Mouse (Mus musculus) gastrocnemius, adult 18-20 months (tissue): ENCODE measurements around the gene Bach2. TPM values are rescaled to one million over a fixed set of nuclear protein-coding genes. Genes with fewer than 3 reads are reported as not detected.

Experiments
- DNase-seq: peaks from one replicate; pipeline ENCODE4 v3.0.0; 2021; ENCODE audit warnings: low spot score
- total RNA-seq, 2 experiments: library from RNA; stranded (reverse); gene quantifications; 2 replicates each; pipeline ENCODE4 v1.2.3; 2021

The Bach2 gene
- total RNA-seq, 2 experiments from 2014 or later = 2.6 to 3.4 TPM

DNA sequence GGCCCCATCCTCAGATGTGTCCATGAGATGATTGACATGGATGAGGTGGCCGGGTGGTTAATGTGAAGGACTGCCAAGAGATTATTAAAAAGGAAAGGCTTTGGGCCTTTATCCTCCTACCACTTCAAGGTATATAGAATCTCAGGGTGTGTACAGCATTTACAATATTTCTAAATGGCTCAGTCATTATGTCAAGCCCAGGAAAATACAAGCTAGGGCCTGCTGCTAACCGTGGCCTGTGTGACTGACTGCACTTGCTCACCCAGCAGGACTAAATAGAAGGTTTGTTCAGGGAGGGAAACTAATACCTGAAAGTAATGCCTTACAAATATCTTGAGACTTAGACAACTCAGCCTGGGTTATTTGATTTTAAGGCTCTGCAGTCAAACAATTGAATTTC, 283.4 kb downstream of the Bach2 start:
- DNase-seq = no peak

DNA sequence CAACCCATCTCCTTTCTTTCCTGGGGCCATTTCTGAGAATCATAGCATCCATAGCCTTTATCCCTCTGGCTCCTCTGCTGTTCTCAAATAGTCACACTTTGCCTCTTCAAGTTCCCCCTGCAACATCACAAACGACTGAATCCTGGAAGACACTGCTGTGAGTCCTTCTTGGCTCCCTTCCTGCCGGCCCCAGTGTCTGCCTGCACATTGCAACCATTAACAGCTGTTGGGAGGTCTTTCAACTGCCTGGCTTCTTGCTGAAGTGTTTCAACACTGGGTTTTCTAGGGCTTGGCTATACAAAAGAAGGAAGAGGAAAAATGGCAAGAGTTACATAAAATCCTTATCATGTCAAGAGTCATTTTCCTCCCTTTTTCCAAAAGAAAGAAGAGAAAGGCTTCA, 285.7 kb downstream of the Bach2 start:
- no peak for DNase-seq

DNA sequence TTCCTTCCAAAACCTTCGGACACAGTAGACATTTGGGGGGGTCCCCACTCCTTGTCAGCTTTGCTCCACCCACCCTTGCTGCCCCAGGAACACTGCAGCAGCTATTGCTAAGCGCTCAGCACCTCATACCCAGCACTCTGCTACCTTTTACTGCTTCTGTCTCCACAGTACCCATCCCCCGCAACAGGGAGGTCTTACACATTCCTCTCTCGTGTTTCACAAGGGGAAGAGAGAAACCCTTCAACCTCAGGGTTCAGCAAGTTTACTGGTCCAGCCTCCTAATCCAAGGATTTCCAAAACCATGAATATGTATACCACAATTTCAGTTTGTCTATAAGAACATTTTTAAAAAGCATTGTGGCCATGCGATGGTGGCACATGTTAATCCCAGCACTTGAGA, 286.4 kb downstream of the Bach2 start:
- DNase-seq = no peak

DNA sequence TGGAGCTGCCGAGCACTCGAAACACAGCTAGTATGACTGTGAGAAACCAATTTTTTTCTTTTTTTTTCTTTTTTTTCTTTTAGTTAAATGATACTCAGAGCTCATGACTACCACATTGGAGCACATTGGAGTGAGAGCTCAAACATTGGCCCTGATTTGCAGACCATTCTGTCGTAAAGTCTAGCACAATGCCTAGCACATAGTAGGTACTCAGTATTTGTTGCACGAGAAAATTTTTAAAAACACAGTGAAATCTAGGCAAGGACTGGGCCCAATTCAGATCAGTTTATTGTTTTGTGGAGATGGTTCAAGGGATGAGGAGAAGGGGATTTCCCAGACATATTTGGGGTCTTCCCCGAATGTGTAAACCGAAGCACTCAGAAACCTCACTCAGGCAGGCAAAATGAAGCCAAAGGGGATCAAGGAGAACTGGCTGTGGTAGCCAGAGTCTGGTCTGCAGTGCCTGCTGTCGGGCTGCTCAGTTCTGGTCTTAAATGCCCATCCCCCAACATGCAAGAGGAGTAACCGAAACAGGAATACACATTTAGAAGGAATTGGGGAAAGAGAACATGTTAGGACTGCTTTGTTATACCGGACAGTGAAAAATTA, 287.7 kb downstream of the Bach2 start:
- DNase-seq = no peak

DNA sequence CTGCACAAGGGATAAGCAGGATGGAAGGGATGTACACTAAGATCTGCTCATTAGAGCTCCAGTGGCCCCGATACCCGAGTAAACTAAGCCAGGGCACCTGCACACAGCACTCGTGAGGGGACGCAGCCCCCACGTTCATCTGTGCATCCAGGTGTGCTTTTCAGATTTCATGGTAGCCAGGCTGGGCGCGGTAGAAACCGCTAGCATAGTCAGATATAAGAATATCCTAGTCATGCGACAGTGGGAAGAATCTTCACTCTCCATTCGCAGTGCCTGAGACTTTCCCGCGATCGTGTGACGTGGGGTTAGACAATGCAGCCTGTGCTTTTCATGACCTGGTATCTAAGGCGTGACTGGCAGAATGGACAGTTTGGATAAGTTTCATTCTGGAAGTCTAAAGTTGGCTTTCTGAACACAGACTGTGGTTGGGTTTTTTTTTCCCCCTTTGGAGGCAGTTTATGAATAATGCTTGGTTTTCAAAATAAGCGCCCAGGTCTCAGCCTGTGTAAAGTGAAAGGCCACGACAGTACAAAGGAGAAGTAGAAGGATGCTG, 290.9 kb downstream of the Bach2 start:
- DNase-seq = no peak

DNA sequence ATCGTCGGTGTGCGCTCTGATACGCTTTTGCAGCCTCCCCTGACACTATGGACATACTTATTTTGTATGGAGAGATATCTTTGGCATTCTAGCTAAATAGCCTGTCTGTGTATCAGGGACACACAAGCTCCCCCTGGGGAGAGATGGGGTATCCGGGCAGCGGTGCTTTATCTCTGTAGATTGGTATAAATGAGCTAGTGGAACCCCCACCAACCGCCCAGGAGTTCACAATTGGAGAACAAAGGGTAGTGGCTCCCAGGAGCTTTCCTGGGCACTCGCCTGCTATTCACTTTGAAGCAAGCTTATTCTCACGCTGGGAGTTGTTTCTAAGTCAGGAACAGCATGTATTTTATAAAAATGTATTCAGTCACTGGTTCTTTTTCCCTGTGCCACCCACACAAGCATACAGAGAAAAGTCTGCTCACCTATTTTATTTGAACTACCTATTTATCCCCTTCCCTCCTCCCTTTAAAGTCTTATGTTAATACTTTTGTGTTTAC, 291.9 kb downstream of the Bach2 start:
- DNase-seq = no peak

DNA sequence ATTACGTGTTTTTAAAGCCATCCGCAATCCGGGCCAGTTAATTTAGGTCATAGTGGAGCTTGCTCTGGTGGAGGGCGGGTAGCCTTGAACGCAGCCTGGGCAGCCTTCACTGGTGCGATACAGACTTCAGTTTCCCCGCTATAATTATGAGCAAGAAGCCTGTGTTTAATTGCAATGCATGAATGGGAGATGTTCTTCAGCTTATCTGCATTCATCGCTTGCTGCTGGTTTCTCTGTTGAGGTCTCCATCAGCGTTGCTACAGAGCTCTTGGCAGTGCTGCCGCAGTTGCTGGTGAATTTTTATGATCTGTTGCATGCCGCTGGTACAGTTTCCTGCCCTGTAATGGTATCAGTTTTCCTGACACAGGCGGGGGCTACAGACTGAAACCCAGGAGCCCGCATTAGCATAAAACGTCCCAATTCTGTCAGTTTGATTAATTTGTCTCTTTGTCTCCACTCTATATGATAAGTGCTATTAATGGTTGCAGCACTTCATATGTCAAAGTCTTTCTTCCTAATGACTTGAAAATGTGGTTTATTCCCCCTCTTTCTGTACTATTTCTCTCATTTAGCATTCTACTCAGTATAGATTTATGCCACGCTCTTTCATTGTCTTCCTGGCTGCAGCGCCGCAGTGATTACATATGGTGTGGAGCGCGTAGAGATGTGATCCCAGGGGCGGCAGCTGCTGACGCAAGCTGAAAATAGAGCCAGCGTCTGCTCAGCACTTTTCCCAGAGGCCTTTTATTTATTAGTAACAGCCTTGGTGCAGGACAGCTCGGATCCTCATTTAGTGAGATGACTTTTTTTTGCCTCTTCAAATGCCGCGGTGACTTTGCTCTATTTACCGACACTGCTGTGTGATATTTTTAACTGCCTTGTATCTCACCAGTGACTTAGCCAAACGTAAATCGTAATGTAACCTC, 292.6 kb downstream of the Bach2 start:
- peak; percentile 76 for DNase-seq

DNA sequence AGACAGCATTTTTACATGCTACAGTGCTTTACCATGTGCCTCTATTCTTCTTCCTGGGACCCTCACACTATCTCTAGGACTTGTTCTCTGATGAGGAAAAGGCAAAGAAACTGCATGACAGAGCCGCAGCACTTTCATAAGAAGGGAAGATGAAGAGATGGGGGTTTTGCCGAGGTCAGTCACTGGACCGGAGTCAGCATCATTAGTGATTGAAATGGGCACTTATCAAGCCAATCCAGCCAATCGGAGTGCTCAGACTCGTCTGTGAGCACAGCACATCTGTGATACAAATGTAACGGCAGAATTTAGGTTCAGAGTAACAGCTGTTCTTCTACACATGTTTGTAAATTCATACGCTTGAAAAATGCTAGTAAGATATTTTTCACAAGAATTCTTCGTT, 293.5 kb downstream of the Bach2 start:
- no peak for DNase-seq

DNA sequence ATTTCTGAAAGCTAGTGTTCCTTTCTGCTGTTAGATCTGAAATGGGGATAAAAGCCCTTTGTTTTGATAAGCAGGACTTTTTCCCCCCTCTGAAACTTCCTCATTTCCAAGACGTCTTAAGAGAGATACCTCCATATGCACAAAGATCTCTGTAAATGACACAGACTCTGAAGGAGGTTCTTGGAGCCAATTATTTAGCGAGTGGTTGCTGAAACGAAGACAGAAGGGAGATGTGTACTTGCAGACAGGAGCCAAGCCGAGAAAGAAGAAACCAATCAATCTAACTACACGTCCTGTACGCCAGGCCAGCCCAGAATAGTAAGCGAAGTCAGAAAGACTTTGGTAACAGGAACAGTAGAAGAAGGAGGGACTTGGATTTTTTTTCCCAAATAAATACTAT, 295.1 kb downstream of the Bach2 start:
- no peak for DNase-seq

DNA sequence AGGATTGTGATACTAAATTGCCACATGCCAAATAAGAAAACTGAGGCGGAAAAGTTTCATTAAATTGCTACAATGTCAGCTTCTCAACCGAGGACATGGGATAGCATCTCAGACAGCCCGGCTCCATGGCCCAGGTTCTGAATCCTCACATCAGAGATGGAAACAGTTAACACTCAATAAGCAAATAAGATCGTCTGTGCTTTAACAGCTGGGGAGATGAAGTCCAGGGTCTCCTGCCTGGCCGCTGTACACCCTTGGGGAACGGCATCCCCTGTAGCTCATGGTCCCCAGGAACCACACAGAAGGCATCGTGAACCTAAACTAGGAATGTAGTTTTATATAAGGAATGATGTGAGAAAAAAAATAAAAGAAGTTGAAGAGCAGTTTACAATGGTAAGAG, 297.0 kb downstream of the Bach2 start:
- DNase-seq = no peak

DNA sequence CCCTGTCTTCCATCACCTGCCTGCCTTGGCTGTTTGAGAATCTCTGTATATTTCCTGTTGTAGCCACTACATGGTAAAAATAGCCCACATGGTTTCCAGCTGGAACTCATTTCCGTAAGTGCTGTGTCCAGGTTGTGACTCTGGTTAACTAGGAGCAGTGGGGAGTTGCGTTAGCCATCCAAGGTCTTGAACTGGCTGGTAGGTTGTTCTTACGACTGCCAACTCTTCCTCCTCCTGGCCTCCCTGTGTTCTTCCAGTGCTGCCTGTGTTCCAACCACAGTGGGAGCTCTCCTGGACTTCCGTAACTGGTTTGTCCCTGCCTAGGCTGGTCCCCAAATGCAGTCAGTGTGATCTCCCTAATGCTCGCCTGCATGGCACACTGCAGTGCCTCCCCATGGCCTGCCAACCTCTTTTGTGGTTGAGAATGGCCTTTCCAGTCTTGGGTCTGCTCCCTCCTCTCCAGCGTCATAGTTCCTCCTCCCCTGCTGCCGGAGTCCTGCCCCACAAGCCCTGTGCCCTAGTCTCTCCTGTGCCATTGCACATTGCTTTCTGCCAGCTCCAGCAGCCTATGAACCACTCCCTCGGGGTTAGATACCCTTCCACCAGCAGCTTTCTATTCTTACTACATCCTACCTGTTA, 298.4 kb downstream of the Bach2 start:
- DNase-seq = peak; percentile 44

DNA sequence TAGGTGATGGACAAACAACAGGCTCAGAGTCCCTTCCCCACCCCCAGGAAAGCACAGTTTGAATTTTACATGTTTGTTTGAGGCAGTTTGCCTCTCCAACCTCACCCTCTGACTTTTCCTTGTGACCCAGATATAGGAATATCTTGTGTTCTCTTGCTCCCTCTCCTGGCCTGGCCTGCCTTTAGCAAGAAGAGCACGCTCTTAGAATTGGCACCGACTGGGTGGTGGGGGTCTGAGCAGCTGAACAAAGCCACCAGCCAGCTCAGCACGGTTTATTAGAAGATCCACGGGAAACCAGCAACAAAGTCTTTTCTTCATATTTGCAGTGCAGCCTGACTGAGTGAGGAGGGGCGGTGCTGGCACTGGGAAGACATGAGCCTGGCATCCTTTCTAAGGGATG, 299.5 kb downstream of the Bach2 start:
- peak; percentile 77 for DNase-seq

DNA sequence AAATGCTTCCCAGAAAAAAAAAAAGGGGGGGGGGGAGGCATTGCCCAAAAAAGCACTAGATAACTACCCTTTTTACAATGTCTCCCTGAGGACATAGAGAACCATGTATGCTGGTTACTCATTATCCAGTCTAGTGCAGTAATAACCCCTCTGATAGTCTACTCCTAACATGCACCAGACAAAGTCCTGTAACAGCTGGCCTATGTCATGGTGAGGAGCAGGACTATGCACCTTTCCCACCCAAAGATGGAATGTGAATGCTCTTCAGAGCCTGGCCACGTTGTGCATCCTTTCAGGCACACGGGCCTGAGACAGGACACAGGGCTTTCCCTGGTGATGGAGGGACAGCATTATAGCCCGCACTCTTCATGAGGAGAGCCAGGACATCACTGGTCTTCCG, 299.9 kb downstream of the Bach2 start:
- no peak for DNase-seq

DNA sequence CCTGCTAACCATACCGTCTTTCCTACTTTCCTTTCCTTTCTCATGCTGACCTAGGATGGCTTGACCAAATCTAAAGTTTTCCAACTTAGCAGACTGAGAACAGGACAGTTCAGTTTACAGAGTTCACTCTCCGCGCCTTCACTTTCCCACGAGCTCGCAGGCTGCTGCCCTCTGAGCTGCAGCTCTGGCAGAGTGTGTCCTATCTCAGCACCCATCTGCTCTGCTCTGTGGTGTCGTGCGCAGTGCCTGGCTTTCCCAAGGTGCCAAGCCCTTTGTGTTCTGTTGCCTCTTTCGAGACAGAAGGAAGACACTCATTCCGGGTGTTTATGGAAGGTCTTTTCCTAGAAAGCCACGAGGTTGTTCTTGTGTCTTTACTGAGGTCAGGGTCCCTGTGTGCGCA, 300.4 kb downstream of the Bach2 start:
- DNase-seq = no peak

DNA sequence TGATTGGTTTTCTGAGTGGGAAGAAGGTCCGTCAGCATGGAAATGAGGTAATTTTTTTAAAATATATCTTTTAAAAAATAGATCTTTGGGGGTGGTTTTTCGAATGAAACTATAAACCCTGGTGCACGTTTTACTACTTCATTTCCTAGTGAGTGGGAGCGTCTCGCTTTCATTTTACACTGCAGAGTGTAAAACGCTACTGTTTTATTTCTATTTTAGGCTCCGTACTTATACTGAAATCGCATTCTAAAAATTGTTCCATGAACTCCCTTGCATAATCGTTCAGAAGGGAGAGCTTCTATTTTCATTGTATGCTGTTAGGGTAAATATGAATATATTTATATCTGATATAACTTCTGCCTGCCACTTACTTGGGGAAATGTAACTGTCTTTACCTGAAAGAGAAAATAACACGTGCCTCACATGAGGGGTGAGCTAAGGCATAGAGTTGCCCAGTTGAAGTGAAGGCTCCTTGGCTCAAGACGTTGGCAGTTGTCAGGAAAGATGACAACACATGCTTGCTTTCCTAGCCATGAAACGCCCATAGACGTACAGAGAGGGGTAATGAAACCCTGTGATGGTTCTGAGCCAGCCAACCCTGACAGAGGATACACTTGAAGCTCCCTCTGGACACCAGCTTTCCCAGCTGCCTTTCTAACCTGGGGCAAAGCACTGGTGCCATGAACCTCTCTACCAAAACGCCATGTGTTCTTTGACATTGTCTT, 306.4 kb downstream of the Bach2 start:
- no peak for DNase-seq

DNA sequence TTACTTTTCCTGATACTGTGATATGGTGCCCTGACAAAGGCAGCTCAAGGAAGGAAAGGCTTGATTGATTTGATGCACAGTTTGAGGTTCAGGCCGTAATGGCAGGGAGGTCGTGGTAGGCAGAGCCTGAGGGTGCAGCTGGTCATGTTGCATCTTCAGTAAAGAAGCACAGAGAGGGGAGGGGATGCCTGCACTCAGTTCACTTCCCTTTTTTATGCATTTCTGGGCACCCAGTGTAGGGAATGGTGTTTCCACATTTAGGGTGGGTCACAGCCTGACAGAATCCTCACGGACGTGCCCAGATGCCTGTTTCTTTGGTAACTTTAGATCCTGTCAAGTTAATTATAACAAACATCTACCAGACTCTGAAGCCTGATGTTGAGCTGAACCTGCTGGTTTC, 306.9 kb downstream of the Bach2 start:
- DNase-seq = no peak

DNA sequence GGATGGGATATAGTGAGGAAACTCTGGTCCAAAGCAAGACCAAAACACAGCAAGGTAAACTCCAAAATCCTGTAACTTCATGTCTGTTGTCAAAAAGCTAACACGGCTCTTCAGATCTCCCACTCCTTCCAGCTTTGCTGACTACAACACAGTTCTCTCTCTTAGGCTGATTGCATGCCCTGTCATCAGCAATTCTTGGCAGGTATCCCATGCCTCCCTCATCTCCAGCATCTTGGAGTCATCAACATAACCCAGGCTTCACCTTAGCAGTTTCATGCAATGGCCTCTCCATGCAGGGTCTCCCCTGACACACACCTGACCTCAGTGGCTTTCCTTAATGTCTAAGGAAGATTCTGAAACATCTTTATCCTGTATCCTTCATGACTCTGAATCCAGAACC, 310.5 kb downstream of the Bach2 start:
- DNase-seq = no peak

DNA sequence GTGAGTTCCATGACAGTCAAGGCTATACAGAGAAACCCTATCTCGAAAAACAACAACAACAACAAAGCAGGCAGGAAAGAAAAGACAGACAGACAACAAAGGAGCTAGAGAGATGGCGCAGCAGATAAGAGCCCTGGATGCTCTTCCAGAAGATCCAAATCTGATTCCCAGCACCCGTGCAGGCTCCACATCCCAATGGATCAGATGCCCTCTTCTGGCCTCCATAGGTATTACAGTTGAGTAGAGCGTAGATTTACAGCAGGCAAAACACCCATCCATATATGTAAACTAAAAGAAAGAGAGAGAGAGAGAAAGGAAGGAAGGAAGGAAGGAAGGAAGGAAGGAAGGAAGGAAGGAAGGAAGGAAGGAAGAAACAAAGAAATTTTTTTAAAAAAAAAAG, 312.7 kb downstream of the Bach2 start:
- peak; percentile 51 for DNase-seq

DNA sequence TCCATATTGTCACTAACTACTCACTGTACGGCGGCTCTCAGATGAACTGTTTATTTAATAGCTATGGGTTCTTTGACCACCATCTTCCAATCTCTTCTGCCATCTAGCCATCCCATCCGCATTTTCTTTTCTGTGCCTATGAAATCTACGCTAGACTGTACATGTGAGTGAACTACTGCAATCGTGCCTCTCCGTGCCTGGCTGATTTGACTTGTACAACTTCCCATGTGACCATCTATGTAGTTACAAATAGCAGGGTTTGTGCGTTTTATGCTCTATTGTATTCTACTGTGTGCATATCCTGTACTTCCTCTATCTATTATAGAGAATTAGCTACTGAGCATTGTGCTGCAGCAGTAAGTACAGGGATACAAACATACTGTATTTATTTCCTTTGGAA, 316.9 kb downstream of the Bach2 start:
- DNase-seq = no peak

DNA sequence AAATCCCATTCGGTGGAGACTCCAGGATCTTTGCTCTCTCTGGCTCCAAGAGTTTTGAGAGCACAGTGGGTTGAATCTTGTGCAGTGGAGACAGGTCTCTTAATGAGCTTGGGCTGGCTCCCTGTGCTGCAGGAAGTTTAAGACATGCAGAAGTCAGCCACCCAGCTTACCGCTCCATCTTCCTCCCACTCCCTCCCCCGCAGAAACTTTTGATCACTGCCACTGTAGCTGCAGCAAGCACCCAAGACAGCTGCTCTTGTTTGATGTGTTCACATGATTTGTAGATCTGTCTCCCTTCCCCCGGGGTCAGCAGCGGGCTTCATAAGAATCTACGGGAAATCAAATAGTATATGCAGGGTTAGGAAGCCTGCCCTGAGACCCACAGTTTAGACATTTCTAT, 321.6 kb downstream of the Bach2 start:
- DNase-seq = no peak

DNA sequence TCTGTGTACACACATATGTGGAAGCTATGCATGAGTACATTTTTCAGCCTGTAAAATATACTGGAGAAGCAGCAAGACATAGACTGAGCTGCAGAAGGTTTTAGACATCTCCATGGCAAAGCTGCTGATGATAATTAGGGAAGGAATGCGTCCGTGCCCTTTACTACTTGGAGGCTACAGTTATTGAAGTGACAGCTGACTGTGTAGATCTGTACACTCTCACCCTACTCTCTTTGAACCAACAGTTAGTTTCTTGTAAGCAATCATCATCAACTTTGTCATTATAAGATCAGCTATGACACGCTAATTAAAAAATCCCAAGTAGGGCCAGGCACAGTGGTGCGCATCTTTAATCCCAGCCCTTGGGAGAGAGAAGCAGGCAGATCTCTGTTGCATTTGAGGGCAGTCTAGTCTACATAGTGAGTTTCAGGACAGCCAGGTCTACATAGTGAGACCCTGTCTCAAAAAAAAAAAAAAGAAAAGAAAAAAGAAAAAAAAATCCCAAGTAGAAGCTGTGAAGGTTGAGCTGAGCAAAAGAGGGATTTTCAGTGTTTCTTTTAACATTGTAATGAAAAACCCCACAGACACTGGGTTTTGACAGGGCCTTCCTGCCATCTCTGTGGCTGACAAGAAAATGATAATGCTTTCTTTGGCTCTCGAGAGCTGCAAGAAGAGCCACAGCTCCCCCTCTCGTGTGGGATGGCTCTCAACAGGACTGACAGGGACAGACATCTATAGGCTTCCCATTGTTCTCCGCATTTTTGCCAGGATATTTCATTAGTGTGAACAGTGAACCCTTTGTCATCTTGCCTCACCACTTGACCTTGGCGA, 322.3 kb downstream of the Bach2 start:
- DNase-seq = no peak
